Mouse (Mus musculus) erythroblast, embryonic 14.5 days (primary cell): ENCODE results near the gene Tvp23b. TPM values are rescaled to one million over a fixed set of nuclear protein-coding genes. Genes with fewer than 3 reads are reported as not detected.

ENCODE experiments used
- H3K27me3 ChIP-seq: 2 replicates; pipeline ENCODE4 v1.6.1; 2012; ENCODE audit warnings: inconsistent platforms; ENCODE audit not compliant: control insufficient read depth
- H3K36me3 ChIP-seq: 2 replicates; pipeline ENCODE4 v1.6.1; 2012; ENCODE audit warnings: mild to moderate bottlenecking, inconsistent platforms; ENCODE audit not compliant: control insufficient read depth
- H3K4me1 ChIP-seq: 2 replicates; pipeline ENCODE4 v1.6.1; 2012; ENCODE audit warnings: inconsistent platforms; ENCODE audit not compliant: control insufficient read depth
- H3K4me3 ChIP-seq: replicated peaks from 2 replicates; pipeline ENCODE3; 2012; ENCODE audit warnings: moderate library complexity, mild to moderate bottlenecking, inconsistent platforms
- H3K9me3 ChIP-seq: 2 replicates; pipeline ENCODE4 v1.6.1; 2012; ENCODE audit warnings: low read length, inconsistent platforms, mixed read lengths; ENCODE audit not compliant: control insufficient read depth
- GATA1 ChIP-seq: IDR thresholded peaks from 2 replicates; pipeline ENCODE4 v1.6.1; 2012; ENCODE audit warnings: low read length, inconsistent platforms, mixed read lengths
- TAL1 ChIP-seq: IDR thresholded peaks from 3 replicates; pipeline ENCODE4 v1.6.1; 2012; ENCODE audit warnings: low read length, inconsistent platforms, mixed read lengths
- polyA plus RNA-seq: library from polyadenylated mRNA; stranded (reverse); fragments of >175 nt; gene quantifications from 2 replicates; pipeline ENCODE4 v1.2.3, GENCODE M21; 2012

The Tvp23b gene
- polyA plus RNA-seq, 1 experiment: not detected

- H3K4me3 ChIP-seq: no peak overlapping the region
- TF ChIP-seq GATA1: no peak
- TF ChIP-seq TAL1: no peak
Observed at GRCm38 (mm10) chr11:62914532-62914931, 35.3 kb downstream of the Tvp23b start.

GRCm38 (mm10) chr11:62915486-62915885 lies 36.2 kb downstream of the Tvp23b start:
- H3K4me3 ChIP-seq: no peak overlapping the region
- H3K9me3 ChIP-seq: no peaks in the 10 kb centered on the region
- H3K36me3 ChIP-seq: no peaks in the 10 kb centered on the region
- no peaks in the 10 kb centered on the region for H3K27me3 ChIP-seq
- no peaks in the 10 kb centered on the region for H3K4me1 ChIP-seq
- no peak for TF ChIP-seq GATA1
- no peak for TF ChIP-seq TAL1

More at GRCm38 (mm10) chr11:62914532-62914931, 35.3 kb downstream of the Tvp23b start:
- H3K36me3 ChIP-seq: no peaks in the 10 kb centered on the region
- no peaks in the 10 kb centered on the region for H3K4me1 ChIP-seq
- no peaks in the 10 kb centered on the region for H3K27me3 ChIP-seq
- no peaks in the 10 kb centered on the region for H3K9me3 ChIP-seq

GRCm38 (mm10) chr11:62916765-62917164 lies 37.5 kb downstream of the Tvp23b start:
- H3K4me1 ChIP-seq: peaks cover 3% of the 10 kb centered on the region
- H3K27me3 ChIP-seq: no peaks in the 10 kb centered on the region; the same call in 1 of the 2 replicates
- no peak overlapping the region for H3K4me3 ChIP-seq
- no peaks in the 10 kb centered on the region for H3K9me3 ChIP-seq
- H3K36me3 ChIP-seq: no peaks in the 10 kb centered on the region
- TF ChIP-seq TAL1 (no peak), GATA1 (no peak)

DNA sequence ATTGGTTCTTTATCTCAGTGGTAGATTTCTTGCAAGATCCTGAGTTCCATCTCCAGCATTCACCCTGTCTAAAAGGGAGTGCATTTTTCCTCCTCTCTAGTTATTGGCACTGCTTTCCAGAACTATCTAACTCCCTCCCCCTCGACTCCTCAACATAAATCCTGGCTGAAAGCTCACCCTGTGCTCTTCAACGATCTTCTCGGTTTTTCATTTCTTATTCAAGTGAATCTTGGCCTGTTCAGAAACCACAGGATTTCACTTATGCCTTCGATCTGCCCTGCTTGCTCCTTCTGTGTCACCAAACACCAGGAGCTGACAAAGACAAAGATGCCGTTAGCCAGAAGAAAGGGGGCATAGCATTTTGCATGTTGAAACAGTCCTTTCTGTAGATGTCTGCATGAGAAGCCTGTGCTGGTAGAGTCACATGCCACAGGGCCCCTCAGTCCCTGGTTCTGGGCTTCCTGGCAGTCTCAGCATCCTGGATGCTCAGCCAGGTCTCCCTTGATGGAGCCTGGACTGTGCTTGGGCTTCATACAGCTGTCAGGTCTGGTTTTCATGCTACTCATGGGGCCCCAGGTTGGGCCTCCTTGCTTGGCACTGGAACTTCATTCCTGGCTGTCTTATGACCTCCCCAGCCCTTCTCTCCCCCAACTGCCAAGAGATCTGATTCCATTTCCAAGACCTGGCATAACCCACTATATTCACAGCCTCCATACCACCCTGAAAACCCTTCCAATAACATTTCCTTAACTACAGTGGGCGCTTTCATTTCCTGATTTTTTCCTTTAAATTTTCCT lies 40.9 kb downstream of the Tvp23b start:
- H3K36me3 ChIP-seq: no peaks in the 10 kb centered on the region
- no peak overlapping the region for H3K4me3 ChIP-seq
- H3K27me3 ChIP-seq: no peaks in the 10 kb centered on the region; the same call in 1 of the 2 replicates
- no peak for TF ChIP-seq GATA1
- no peak for TF ChIP-seq TAL1
- H3K4me1 ChIP-seq: peaks cover 3% of the 10 kb centered on the region
- no peaks in the 10 kb centered on the region for H3K9me3 ChIP-seq

GRCm38 (mm10) chr11:62920743-62921050 lies 41.4 kb downstream of the Tvp23b start:
- Histone ChIP-seq H3K9me3 (no peaks in the 10 kb centered on the region), H3K27me3 (no peaks in the 10 kb centered on the region; the same call in 1 of the 2 replicates), H3K4me3 (no peak overlapping the region), H3K4me1 (peaks cover 3% of the 10 kb centered on the region), H3K36me3 (no peaks in the 10 kb centered on the region)
- TF ChIP-seq TAL1: no peak
- TF ChIP-seq GATA1: no peak

GRCm38 (mm10) chr11:62921052-62921977 lies 42.1 kb downstream of the Tvp23b start:
- Histone ChIP-seq H3K4me1 (peaks cover 3% of the 10 kb centered on the region), H3K27me3 (no peaks in the 10 kb centered on the region; the same call in 1 of the 2 replicates), H3K9me3 (no peaks in the 10 kb centered on the region), H3K36me3 (no peaks in the 10 kb centered on the region), H3K4me3 (no peak overlapping the region)
- no peak for TF ChIP-seq TAL1
- TF ChIP-seq GATA1: no peak

GRCm38 (mm10) chr11:62924091-62924761 lies 45.0 kb downstream of the Tvp23b start:
- Histone ChIP-seq H3K9me3 (no peaks in the 10 kb centered on the region), H3K4me3 (no peak overlapping the region), H3K36me3 (no peaks in the 10 kb centered on the region)

DNA sequence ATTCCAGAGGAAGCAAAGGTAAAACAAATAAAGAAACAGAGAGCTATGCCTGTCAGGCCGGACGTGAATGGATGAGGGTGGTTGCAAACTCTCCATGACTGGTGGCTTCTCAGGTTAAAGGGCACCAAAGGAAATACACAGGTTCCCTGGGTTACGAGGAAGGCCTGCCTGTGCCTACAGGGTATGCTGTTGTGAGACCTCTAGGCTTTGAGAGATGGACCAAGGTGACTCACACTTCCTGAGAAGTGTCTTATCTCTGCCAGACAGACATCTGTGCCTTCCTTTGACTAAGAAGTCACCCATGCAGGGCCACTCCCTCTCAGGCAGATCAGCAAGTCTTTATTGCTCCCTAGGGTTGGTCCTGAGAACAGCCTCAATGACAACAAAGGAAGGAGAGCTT lies 50.5 kb downstream of the Tvp23b start:
- Histone ChIP-seq H3K27me3 (no peaks in the 10 kb centered on the region), H3K4me1 (peaks cover 19% of the 10 kb centered on the region), H3K9me3 (no peaks in the 10 kb centered on the region), H3K36me3 (no peaks in the 10 kb centered on the region), H3K4me3 (no peak overlapping the region)
- peak; percentile 37; the same call in 1 of the 2 replicates for TF ChIP-seq GATA1
- TF ChIP-seq TAL1: peak; percentile 52

More at GRCm38 (mm10) chr11:62924091-62924761, 45.0 kb downstream of the Tvp23b start:
- peaks cover 4% of the 10 kb centered on the region for H3K4me1 ChIP-seq
- no peaks in the 10 kb centered on the region; the same call in 1 of the 2 replicates for H3K27me3 ChIP-seq
- TF ChIP-seq GATA1 (no peak), TAL1 (no peak)
